Mouse (Mus musculus) brain, adult 10 weeks (tissue): Measurements from ENCODE around the gene Usf2. TPM values are rescaled to one million over a fixed set of nuclear protein-coding genes. Genes with fewer than 3 reads are reported as not detected.

ENCODE experiments used
- polyA plus RNA-seq: library from polyadenylated mRNA; stranded (reverse); fragments of 350-450 nt; fragmentation: Illumina TruSeq; extraction: RNeasy Lipid Tissue Mini Kit (QIAGEN cat#74804); gene quantifications from one replicate; pipeline ENCODE4 v1.2.3, GENCODE M21; 2015; ENCODE audit warnings: low read depth, low replicate concordance

The Usf2 gene
- 193 TPM for polyA plus RNA-seq

DNA sequence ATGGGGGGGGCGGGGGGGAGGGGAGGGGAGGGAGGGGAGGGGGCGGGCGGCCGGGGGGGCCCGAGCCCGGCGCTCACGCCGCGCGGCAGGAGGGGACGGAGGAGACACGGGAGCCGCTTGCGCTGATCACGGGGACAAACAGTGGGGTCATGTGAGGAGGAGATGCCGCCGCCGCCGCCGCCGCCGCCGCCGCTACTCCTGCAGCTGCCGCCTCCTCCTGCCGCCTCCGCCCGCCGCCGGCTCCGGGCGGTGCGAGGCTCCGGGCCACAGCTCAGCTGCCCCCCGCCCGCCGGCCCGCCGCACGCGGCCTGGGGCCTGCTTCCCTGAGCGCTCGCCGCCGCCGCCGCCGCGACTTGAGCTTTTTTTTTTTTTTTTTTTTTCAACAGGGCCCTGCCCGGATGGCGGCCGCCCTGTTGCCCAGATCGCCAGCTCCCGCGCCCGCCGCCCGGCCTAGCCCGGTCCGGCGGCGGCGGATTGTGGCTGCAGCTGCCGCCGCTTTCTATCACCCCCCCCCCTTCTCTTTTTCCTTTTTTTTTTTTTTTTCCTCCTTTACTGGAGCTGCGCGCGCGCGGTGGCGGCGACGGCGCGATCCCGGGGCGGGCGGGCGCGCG lies at the start of gene Usf2:
TSS of gene Usf2 (minus strand) at position 48 of the 611 bp plus-strand sequence.

GRCm38 (mm10) chr7:30973501-30974289 lies 17.1 kb upstream of the Usf2 start, which contains the start of gene Fam187b:
TSS of gene Fam187b (plus strand) at chr7:30973790.

DNA sequence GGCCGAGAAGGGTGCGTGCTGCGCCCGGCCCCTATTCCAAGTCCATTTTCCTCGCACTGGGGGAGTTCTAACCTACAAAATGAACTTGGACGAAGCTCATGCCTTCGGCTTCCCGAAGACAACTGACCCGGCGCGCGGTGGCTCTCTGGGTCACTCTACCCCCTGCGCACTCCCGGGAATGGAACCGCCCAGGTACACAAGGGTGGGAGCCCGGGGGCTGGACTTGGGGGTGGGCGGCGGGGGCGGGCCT lies 16.6 kb upstream of the Usf2 start, which contains the start of gene Lsr:
TSS of gene Lsr (minus strand) at position 214 of the 250 bp plus-strand sequence.

GRCm38 (mm10) chr7:30943909-30944635 lies 12.5 kb downstream of the Usf2 start, which contains the start of gene Hamp:
TSS of gene Hamp (minus strand) at chr7:30944032.

GRCm38 (mm10) chr7:30924581-30924980 lies 32.0 kb downstream of the Usf2 start, which contains the start of gene Hamp2:
TSS of gene Hamp2 (minus strand) at chr7:30924681.

GRCm38 (mm10) chr7:30914732-30915131 lies 41.9 kb downstream of the Usf2 start, which contains the start of gene Mag:
TSS of gene Mag (minus strand) at chr7:30914873.

Other genes starting within 250 kb of the Usf2 start
- 0.59 TPM for gene Atp4a, start 244.6 kb downstream of the Usf2 start, polyA plus RNA-seq
- 184 TPM for gene Tmem147, start 227.3 kb downstream of the Usf2 start, polyA plus RNA-seq
- not detected for gene Gapdhs, start 213.1 kb downstream of the Usf2 start, polyA plus RNA-seq
- gene Sbsn, start 205.3 kb downstream of the Usf2 start, polyA plus RNA-seq = 6.5 TPM
- gene Dmkn, start 193.0 kb downstream of the Usf2 start, polyA plus RNA-seq = 14.4 TPM
- gene Krtdap, start 168.9 kb downstream of the Usf2 start, polyA plus RNA-seq = not detected
- gene Ffar2, start 133.0 kb downstream of the Usf2 start, polyA plus RNA-seq = not detected
- gene Ffar3, start 100.6 kb downstream of the Usf2 start, polyA plus RNA-seq = not detected
- gene Ffar1, start 95.2 kb downstream of the Usf2 start, polyA plus RNA-seq = not detected
- 0.55 TPM for gene Cd22, start 76.5 kb downstream of the Usf2 start, polyA plus RNA-seq
- gene Mag, start 41.9 kb downstream of the Usf2 start, polyA plus RNA-seq = 324 TPM
- gene Hamp2, start 32.1 kb downstream of the Usf2 start, polyA plus RNA-seq = not detected
- not detected for gene Hamp, start 12.8 kb downstream of the Usf2 start, polyA plus RNA-seq
- 8.0 TPM for gene Lsr, start 16.7 kb upstream of the Usf2 start, polyA plus RNA-seq
- not detected for gene Fam187b, start 17.0 kb upstream of the Usf2 start, polyA plus RNA-seq
- 51.2 TPM for gene Fxyd5, start 85.7 kb upstream of the Usf2 start, polyA plus RNA-seq
- 169 TPM for gene Fxyd7, start 94.7 kb upstream of the Usf2 start, polyA plus RNA-seq
- gene Fxyd1, start 100.4 kb upstream of the Usf2 start, polyA plus RNA-seq = 148 TPM
- 27.6 TPM for gene Lgi4, start 102.5 kb upstream of the Usf2 start, polyA plus RNA-seq
- gene Fxyd3, start 119.9 kb upstream of the Usf2 start, polyA plus RNA-seq = not detected
- gene Hpn, start 158.5 kb upstream of the Usf2 start, polyA plus RNA-seq = 2.6 TPM
- gene Scn1b, start 170.2 kb upstream of the Usf2 start, polyA plus RNA-seq = 542 TPM
- 112 TPM for gene Gramd1a, start 199.1 kb upstream of the Usf2 start, polyA plus RNA-seq